ENCODE assay signal across 21 mouse cellular contexts in the genomic region with DNA sequence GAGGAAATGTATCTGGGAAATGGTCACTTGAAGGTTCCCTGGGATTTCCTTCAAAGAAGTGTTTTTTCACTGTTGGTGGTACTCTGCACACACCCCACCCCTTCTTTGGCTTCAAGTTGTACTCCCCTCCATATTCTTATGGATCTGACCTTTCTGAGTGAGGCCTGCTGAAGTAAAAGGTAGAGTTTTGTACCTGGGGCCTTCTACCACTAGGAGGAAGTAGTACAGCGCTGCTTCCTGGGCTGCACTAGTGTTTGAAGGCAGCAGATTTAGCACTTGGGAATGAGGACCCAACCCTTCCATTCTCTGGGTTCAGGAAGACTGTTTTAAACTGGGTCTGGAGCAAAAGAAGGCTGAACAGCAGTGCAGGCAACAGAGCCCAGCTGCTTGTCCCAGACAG. TPM values are rescaled to one million over a fixed set of nuclear protein-coding genes. Genes with fewer than 3 reads are reported as not detected.
DNase-seq lines count a peak whose midpoint lies in the region; ATAC-seq and TF ChIP-seq lines count a peak whose summit lies in the region.
"Had no signal": no experiment of that assay in that cellular context is flagged by ENCODE, and none has a peak within 500 bp of the region (broad histone marks: within the 10 kb centered on the region; RNA-seq: fewer than 3 reads in every experiment).

No protein-coding gene starts in this region.

- 49% methylated on average over 1 of the region's 1 CpGs for WGBS in embryonic facial prominence, embryonic 13.5 days
- WGBS in embryonic facial prominence, embryonic 10.5 days = 46% methylated on average over 1 of the region's 1 CpGs
- WGBS in intestine, postnatal 0 days = 41% methylated on average over 1 of the region's 1 CpGs

- no peaks in the 10 kb centered on the region for H3K4me1 ChIP-seq in embryonic facial prominence, embryonic 13.5 days
- no peaks in the 10 kb centered on the region for H3K4me1 ChIP-seq in embryonic facial prominence, embryonic 10.5 days
- H3K4me1 ChIP-seq in intestine, postnatal 0 days (replicated peaks; ENCODE audit: control insufficient read depth, insufficient read depth, low read length) = no peaks in the 10 kb centered on the region
- H3K4me1 ChIP-seq: embryonic facial prominence, embryonic 15.5 days had no signal

- peak; percentile 20; the same call in 1 of the 2 replicates for TF ChIP-seq CTCF in left cerebral cortex, adult 2 months (IDR thresholded peaks at IDR 0.05)
- peak; percentile 54 for TF ChIP-seq CTCF in intestine, postnatal 0 days (IDR thresholded peaks at IDR 0.05; ENCODE audit: low read depth)

- no peak for ATAC-seq in embryonic facial prominence, embryonic 13.5 days (ENCODE audit: insufficient number of reproducible peaks, insufficient read depth, low FRiP score, low TSS enrichment, low read depth)
- ATAC-seq in intestine, postnatal 0 days = no peak
- ATAC-seq: forebrain, embryonic 14.5 days; hindbrain, postnatal 0 days had no signal

- H3K27ac ChIP-seq in embryonic facial prominence, embryonic 13.5 days = peak overlapping the region; percentile 7; the same call in 1 of the 2 replicates
- H3K27ac ChIP-seq in embryonic facial prominence, embryonic 10.5 days (replicated peaks) = no peak overlapping the region
- H3K27ac ChIP-seq in left cerebral cortex, adult 2 months = no peak overlapping the region
- H3K27ac ChIP-seq in intestine, postnatal 0 days (ENCODE audit: low read depth, low read length) = no peak overlapping the region
- H3K27ac ChIP-seq: embryonic facial prominence, embryonic 15.5 days; gastrocnemius, adult 2 months; hindbrain, postnatal 0 days had no signal

- no peaks in the 10 kb centered on the region for H3K9me3 ChIP-seq in embryonic facial prominence, embryonic 13.5 days
- H3K9me3 ChIP-seq in embryonic facial prominence, embryonic 10.5 days = no peaks in the 10 kb centered on the region
- no peaks in the 10 kb centered on the region for H3K9me3 ChIP-seq in intestine, postnatal 0 days (ENCODE audit: control insufficient read depth)
- H3K9me3 ChIP-seq: embryonic facial prominence, embryonic 15.5 days had no signal

- H3K27me3 ChIP-seq in embryonic facial prominence, embryonic 13.5 days = no peaks in the 10 kb centered on the region
- no peaks in the 10 kb centered on the region for H3K27me3 ChIP-seq in embryonic facial prominence, embryonic 10.5 days (replicated peaks; ENCODE audit: low read depth, poor library complexity, severe bottlenecking)
- no peaks in the 10 kb centered on the region for H3K27me3 ChIP-seq in intestine, postnatal 0 days (replicated peaks; ENCODE audit: control insufficient read depth, insufficient read depth, low read length)
- H3K27me3 ChIP-seq: CH12.LX; embryonic facial prominence, embryonic 15.5 days had no signal

- H3K36me3 ChIP-seq in embryonic facial prominence, embryonic 13.5 days = peaks cover 19% of the 10 kb centered on the region
- H3K36me3 ChIP-seq in embryonic facial prominence, embryonic 10.5 days (replicated peaks) = peaks cover 35% of the 10 kb centered on the region
- H3K36me3 ChIP-seq in intestine, postnatal 0 days (ENCODE audit: control insufficient read depth, insufficient read depth) = peaks cover 19% of the 10 kb centered on the region; the same call in 1 of the 2 replicates

- no peak overlapping the region for H3K4me2 ChIP-seq in embryonic facial prominence, embryonic 13.5 days
- H3K4me2 ChIP-seq in intestine, postnatal 0 days (replicated peaks; ENCODE audit: low read depth) = no peak overlapping the region
- H3K4me2 ChIP-seq: embryonic facial prominence, embryonic 15.5 days had no signal

- DNase-seq in embryonic facial prominence, embryonic 10.5 days (ENCODE audit: low spot score) = no peak
- DNase-seq in left cerebral cortex, adult 2 months (ENCODE audit: extremely low spot score in 1 of 2, low spot score in 2 of 2) = no peak
- DNase-seq in left cerebral cortex, adult 9 months (ENCODE audit: low spot score in 2 of 2) = no peak
- DNase-seq in R1 (ENCODE audit: low read depth, low spot score) = peak; percentile 67
- DNase-seq in retina, embryonic 14.5 days (ENCODE audit: low spot score) = no peak
- DNase-seq in ovary, postnatal 14 days (ENCODE audit: low spot score) = no peak
- DNase-seq: adrenal gland, adult 8-10 months; cerebellum, adult 11-12 months; cerebellum, postnatal 36 days; gastrocnemius, adult 2 months; kidney, postnatal 14 days; left cerebral cortex, postnatal 4 days; lung, postnatal 14 days; right cerebral cortex, adult 18-20 months; thymus, postnatal 4 days had no signal

- intact Hi-C loops in left cerebral cortex, adult 2 months (cut with DNase I) = loop anchor here (1.0 kb wide), 1 partner anchor 23 kb away; no protein-coding TSS in a partner anchor

- H3K9ac ChIP-seq in embryonic facial prominence, embryonic 13.5 days = no peak overlapping the region
- no peak overlapping the region for H3K9ac ChIP-seq in intestine, postnatal 0 days (ENCODE audit: low read depth, low read length)
- H3K9ac ChIP-seq: embryonic facial prominence, embryonic 15.5 days had no signal

- no peak overlapping the region for H3K4me3 ChIP-seq in embryonic facial prominence, embryonic 13.5 days
- no peak overlapping the region for H3K4me3 ChIP-seq in embryonic facial prominence, embryonic 10.5 days
- H3K4me3 ChIP-seq in left cerebral cortex, adult 2 months = no peak overlapping the region
- no peak overlapping the region for H3K4me3 ChIP-seq in intestine, postnatal 0 days (ENCODE audit: low read depth, low read length)
- H3K4me3 ChIP-seq: embryonic facial prominence, embryonic 15.5 days; gastrocnemius, adult 2 months had no signal

RNA-seq across cellular contexts. Expression of gene Eif5, which starts 12.9 kb away (rescaled TPM):
- polyA plus RNA-seq in embryonic facial prominence, embryonic 13.5 days (2015; fragmentation: Nextera tagmentation; extraction: Ambion mirVana) = 507 and 586 TPM in 2 replicates
- 722 and 727 TPM in 2 replicates for polyA plus RNA-seq in embryonic facial prominence, embryonic 10.5 days (2016; fragmentation: Nextera tagmentation; extraction: Ambion mirVana)
- 100 to 1,000 TPM; 241 to 276 TPM for total RNA-seq in left cerebral cortex, adult 2 months (2021)
- 632 and 663 TPM in 2 replicates for polyA plus RNA-seq in intestine, postnatal 0 days (2015; fragmentation: Nextera tagmentation; extraction: Ambion mirVana)

RNA-seq across cellular contexts. Expression of gene Mark3, which starts 23.6 kb away (rescaled TPM):
- 49.4 and 52.0 TPM in 2 replicates for polyA plus RNA-seq in embryonic facial prominence, embryonic 13.5 days (2015; fragmentation: Nextera tagmentation; extraction: Ambion mirVana)
- 41.7 and 45.6 TPM in 2 replicates for polyA plus RNA-seq in embryonic facial prominence, embryonic 10.5 days (2016; fragmentation: Nextera tagmentation; extraction: Ambion mirVana)
- total RNA-seq in left cerebral cortex, adult 2 months (2021) = 100 to 1,000 TPM; 102 TPM
- polyA plus RNA-seq in intestine, postnatal 0 days (2015; fragmentation: Nextera tagmentation; extraction: Ambion mirVana) = 24.7 and 25.5 TPM in 2 replicates
